15 mouse cellular contexts compared by ENCODE assay signal in the genomic region with DNA sequence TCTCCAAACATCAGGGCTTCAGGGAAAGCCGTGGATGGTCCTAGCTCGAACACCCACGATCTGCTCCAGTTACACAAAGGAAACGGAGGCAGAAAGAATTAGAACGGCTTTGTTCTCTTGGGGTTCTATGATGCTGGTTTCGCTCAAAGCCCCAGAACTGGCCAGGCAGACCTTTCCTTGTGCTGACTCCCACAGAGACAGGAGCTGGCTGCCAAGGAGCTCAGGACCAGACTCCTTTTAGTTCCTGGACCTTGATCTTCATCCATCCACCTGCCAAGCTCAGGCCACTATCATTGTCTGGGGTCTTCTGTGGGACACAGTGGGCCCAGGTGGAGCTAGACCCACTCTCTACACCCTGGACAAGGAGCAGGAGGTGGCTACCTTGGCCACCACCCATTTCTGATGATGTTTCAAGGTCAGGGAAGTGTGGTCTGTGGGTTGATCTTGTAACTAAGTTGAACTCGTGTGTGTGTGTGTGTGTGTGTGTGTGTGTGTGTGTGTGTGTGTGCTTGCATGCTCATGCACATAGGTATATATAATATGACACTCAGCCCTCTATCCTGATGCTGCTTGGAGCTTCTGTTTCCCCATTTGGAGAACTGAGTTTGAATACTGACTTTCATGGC.
"Had no signal": no experiment of that assay in that cellular context is flagged by ENCODE, and none has a peak within 500 bp of the region (broad histone marks: within the 10 kb centered on the region; RNA-seq: fewer than 3 reads in every experiment).

No protein-coding gene starts in this region.

- H3K27ac ChIP-seq: kidney, postnatal 0 days; limb, embryonic 13.5 days; liver, embryonic 14.5 days; stomach, embryonic 15.5 days had no signal

- H3K36me3 ChIP-seq: limb, embryonic 13.5 days; stomach, embryonic 15.5 days had no signal

- H3K4me1 ChIP-seq: limb, embryonic 13.5 days; stomach, embryonic 15.5 days had no signal

- H3K9me3 ChIP-seq: limb, embryonic 13.5 days; megakaryocyte, embryonic 14.5 days; stomach, embryonic 15.5 days had no signal

- H3K4me3 ChIP-seq: limb, embryonic 13.5 days; stomach, embryonic 15.5 days had no signal

- H3K4me2 ChIP-seq: limb, embryonic 13.5 days; midbrain, embryonic 11.5 days; stomach, embryonic 15.5 days had no signal

- H3K9ac ChIP-seq: limb, embryonic 13.5 days; liver, embryonic 14.5 days; stomach, embryonic 15.5 days had no signal

- ATAC-seq: lung, postnatal 0 days; midbrain, embryonic 16.5 days had no signal

- H3K27me3 ChIP-seq: limb, embryonic 13.5 days; megakaryocyte, embryonic 14.5 days; stomach, embryonic 15.5 days had no signal

- DNase-seq: kidney, postnatal 36 days; left cerebral cortex, postnatal 4 days; lung, adult 2 months; lung, postnatal 36 days; right cerebral cortex, postnatal 14 days; thymus, adult 2 months; thymus, postnatal 25 days had no signal
